Mouse (Mus musculus) myocyte (in vitro differentiated cells): ENCODE measurements around the gene Il2. TPM values are rescaled to one million over a fixed set of nuclear protein-coding genes. Genes with fewer than 3 reads are reported as not detected.

Source experiments
- H3K27me3 ChIP-seq: one replicate; pipeline ENCODE4 v1.6.1; 2011; ENCODE audit not compliant: control insufficient read depth, insufficient read depth, insufficient read length
- H3K36me3 ChIP-seq: one replicate; pipeline ENCODE4 v1.6.1; 2011; ENCODE audit not compliant: control insufficient read depth, insufficient read depth
- H3K4me2 ChIP-seq: one replicate; pipeline ENCODE4 v1.6.1; 2011; ENCODE audit warnings: low read depth, control low read depth
- H3K4me3 ChIP-seq: one replicate; pipeline ENCODE4 v1.5.1; 2011; ENCODE audit warnings: mild to moderate bottlenecking, control low read depth, moderate library complexity
- H3K79me2 ChIP-seq: one replicate; pipeline ENCODE4 v1.6.1; 2011; ENCODE audit not compliant: control insufficient read depth, insufficient read depth
- H3ac ChIP-seq: one replicate; pipeline ENCODE4 v1.6.1; 2011; ENCODE audit not compliant: control insufficient read depth, insufficient read length
- CEBPB ChIP-seq: IDR thresholded peaks from 2 replicates; pipeline ENCODE4 v1.6.1; 2011; ENCODE audit warnings: mild to moderate bottlenecking, moderate library complexity; ENCODE audit not compliant: poor library complexity, insufficient read depth, severe bottlenecking
- E2F4 ChIP-seq: IDR thresholded peaks from one replicate; pipeline ENCODE4 v1.6.1; 2011; ENCODE audit warnings: mild to moderate bottlenecking, control low read depth, moderate library complexity; ENCODE audit not compliant: insufficient read depth
- MAX ChIP-seq: IDR thresholded peaks from one replicate; pipeline ENCODE4 v1.6.1; 2011; ENCODE audit warnings: low read depth, mild to moderate bottlenecking, control low read depth
- MYOD1 ChIP-seq, 3 experiments: IDR thresholded peaks; one replicate each; pipeline ENCODE4 v1.6.1; 2011; ENCODE audit warnings: control low read depth in 2 of 3, low read depth in 2 of 3, mild to moderate bottlenecking in 2 of 3, moderate library complexity in 1 of 3; ENCODE audit not compliant: insufficient read length in 2 of 3, control insufficient read depth in 1 of 3
- MYOG ChIP-seq, 3 experiments: IDR thresholded peaks; one replicate each; pipeline ENCODE4 v1.6.1; 2011; ENCODE audit warnings: control low read depth in 2 of 3, low read depth in 2 of 3, mild to moderate bottlenecking in 2 of 3; ENCODE audit not compliant: insufficient read length in 2 of 3, control insufficient read depth in 1 of 3, insufficient read depth in 1 of 3
- POLR2A ChIP-seq: IDR thresholded peaks from one replicate; pipeline ENCODE4 v1.6.1; 2011; ENCODE audit warnings: low read depth, mild to moderate bottlenecking, control low read depth, moderate library complexity; ENCODE audit not compliant: insufficient read length
- POLR2AphosphoS2 ChIP-seq: IDR thresholded peaks from one replicate; pipeline ENCODE4 v1.6.1; 2011; ENCODE audit warnings: low read depth, control low read depth; ENCODE audit not compliant: insufficient read length
- REST ChIP-seq: IDR thresholded peaks from one replicate; pipeline ENCODE4 v1.6.1; 2011; ENCODE audit warnings: mild to moderate bottlenecking, control low read depth, moderate library complexity; ENCODE audit not compliant: insufficient read depth, insufficient read length
- SRF ChIP-seq: IDR thresholded peaks from one replicate; pipeline ENCODE4 v1.6.1; 2011; ENCODE audit warnings: low read depth; ENCODE audit not compliant: control insufficient read depth, insufficient read length
- TCF12 ChIP-seq: IDR thresholded peaks from one replicate; pipeline ENCODE4 v1.6.1; 2011; ENCODE audit warnings: mild to moderate bottlenecking, control low read depth; ENCODE audit not compliant: poor library complexity, insufficient read depth, severe bottlenecking
- TCF3 ChIP-seq: IDR thresholded peaks from one replicate; pipeline ENCODE4 v1.6.1; 2011; ENCODE audit warnings: low read depth, control low read depth; ENCODE audit not compliant: insufficient read length
- USF1 ChIP-seq: IDR thresholded peaks from one replicate; pipeline ENCODE4 v1.6.1; 2011; ENCODE audit warnings: low read depth, mild to moderate bottlenecking, control low read depth, moderate library complexity
- polyA plus RNA-seq: library from polyadenylated mRNA; unstranded; fragments of >200 nt; fragmentation: generic; extraction: Trizol; gene quantifications from one replicate; pipeline ENCODE4 v1.2.1, GENCODE M21; 2012; ENCODE audit warnings: missing spikeins

The Il2 gene
- polyA plus RNA-seq, 1 experiment: not detected

DNA sequence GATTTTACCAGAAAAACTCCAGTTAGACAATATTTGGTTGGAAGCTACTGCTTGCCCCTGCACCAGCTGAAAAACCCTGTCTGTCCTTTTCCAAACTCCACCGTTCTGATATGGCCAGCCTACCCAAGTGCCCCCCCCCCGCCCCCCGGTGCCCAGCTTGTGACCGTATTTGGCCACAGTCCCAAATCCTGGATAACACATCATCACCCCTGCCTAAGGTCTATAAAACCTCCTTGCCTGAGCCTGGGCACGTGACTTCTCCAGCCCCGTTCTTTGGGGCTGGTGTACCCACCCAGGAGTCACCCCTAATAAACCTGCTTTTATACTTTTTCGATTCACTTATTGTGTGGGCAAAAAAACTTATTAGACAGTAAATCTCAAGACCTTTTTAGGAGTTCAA is 21.1 kb upstream of the Il2 start:
- no peak overlapping the region for H3ac ChIP-seq
- H3K27me3 ChIP-seq: no peaks in the 10 kb centered on the region
- no peak overlapping the region for H3K4me3 ChIP-seq
- TF ChIP-seq CEBPB (no peak), TCF12 (no peak), TCF3 (no peak), MYOG (IDR thresholded peaks at IDR 0.05; ENCODE audit: control insufficient read depth in 1 of 3, insufficient read depth in 1 of 3, insufficient read length in 2 of 3, low read depth in 2 of 3) (no peak), E2F4 (no peak), POLR2AphosphoS2 (no peak), MYOD1 (IDR thresholded peaks at IDR 0.05; ENCODE audit: control insufficient read depth in 1 of 3, insufficient read length in 2 of 3, low read depth in 2 of 3) (no peak), REST (no peak), POLR2A (no peak), USF1 (no peak), SRF (no peak), MAX (no peak)
- H3K4me2 ChIP-seq: no peak overlapping the region
- H3K36me3 ChIP-seq: no peaks in the 10 kb centered on the region
- H3K79me2 ChIP-seq: no peaks in the 10 kb centered on the region

DNA sequence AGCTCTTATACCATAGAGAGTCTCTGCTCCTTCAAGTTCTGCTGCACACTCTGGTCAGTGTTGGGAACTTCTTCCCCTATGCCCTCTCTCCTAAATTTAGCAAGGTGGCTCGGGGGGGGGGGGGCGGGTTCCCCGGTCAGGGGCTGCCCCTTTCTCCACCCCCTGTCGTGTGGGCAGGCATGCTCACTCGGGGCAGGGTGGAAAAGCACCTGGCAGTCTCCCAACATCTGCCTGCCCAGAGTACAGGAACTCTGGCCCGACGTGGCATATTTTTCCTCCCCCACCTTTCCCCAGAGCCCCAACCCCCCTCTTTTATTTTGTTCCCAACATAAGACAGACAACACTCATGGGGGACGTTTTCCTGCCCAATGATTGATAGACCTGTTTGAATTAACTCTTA is 20.6 kb upstream of the Il2 start:
- H3K4me3 ChIP-seq: no peak overlapping the region
- H3K36me3 ChIP-seq: no peaks in the 10 kb centered on the region
- H3K4me2 ChIP-seq: no peak overlapping the region
- no peak for TF ChIP-seq MYOD1 (IDR thresholded peaks at IDR 0.05; ENCODE audit: control insufficient read depth in 1 of 3, insufficient read length in 2 of 3, low read depth in 2 of 3)
- no peaks in the 10 kb centered on the region for H3K27me3 ChIP-seq
- no peaks in the 10 kb centered on the region for H3K79me2 ChIP-seq
- no peak overlapping the region for H3ac ChIP-seq

DNA sequence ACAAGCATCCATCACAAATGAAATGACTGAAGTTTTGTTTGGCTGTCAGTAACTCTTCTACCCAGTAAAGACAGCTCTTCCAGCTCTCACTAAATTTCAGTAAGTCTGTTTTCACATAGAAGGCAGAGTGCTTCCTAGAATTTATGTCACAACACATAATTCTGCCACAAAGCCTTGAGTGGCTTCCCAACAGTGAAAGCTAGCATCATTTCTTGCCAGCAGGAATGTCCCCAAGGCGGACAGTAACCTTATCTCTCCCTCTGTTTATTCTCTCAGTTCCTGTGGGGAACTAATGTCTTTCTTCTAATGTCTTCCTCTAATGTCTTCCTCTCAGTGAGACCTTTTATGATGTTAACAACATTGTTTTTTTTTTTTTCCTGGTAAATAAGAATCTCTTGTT is 19.2 kb upstream of the Il2 start:
- TF ChIP-seq TCF3: no peak
- no peak for TF ChIP-seq E2F4
- no peak for TF ChIP-seq MAX
- TF ChIP-seq SRF: no peak
- no peak for TF ChIP-seq REST
- TF ChIP-seq CEBPB: no peak
- TF ChIP-seq MYOD1 (IDR thresholded peaks at IDR 0.05; ENCODE audit: control insufficient read depth in 1 of 3, insufficient read length in 2 of 3, low read depth in 2 of 3): no peak
- no peak for TF ChIP-seq MYOG (IDR thresholded peaks at IDR 0.05; ENCODE audit: control insufficient read depth in 1 of 3, insufficient read depth in 1 of 3, insufficient read length in 2 of 3, low read depth in 2 of 3)
- no peak for TF ChIP-seq POLR2AphosphoS2
- H3ac ChIP-seq: no peak overlapping the region
- H3K4me3 ChIP-seq: no peak overlapping the region
- no peaks in the 10 kb centered on the region for H3K36me3 ChIP-seq
- no peaks in the 10 kb centered on the region for H3K79me2 ChIP-seq
- no peaks in the 10 kb centered on the region for H3K27me3 ChIP-seq
- no peak overlapping the region for H3K4me2 ChIP-seq

DNA sequence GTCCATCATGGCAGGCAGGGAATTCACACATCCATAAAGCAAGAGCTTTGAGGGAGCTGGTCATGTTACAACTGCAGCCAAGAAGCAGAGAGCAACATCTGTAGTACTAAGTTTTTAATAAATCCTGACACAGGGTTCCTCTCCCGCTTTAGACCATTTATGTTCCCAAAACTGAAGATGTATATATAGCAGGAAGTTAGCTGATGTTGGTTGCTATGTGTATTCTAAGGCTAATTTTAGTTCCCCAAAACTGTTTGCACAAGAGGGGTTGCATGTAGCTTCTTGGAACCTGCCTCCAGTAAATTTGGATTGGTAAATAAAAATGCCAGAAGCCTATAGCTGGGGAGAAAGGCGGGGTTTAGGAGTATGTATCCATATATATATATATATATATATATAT is 16.1 kb upstream of the Il2 start:
- Histone ChIP-seq H3ac (no peak overlapping the region), H3K36me3 (no peaks in the 10 kb centered on the region)
- TF ChIP-seq TCF12 (no peak), REST (no peak), TCF3 (no peak), E2F4 (no peak), MYOD1 (IDR thresholded peaks at IDR 0.05; ENCODE audit: control insufficient read depth in 1 of 3, insufficient read length in 2 of 3, low read depth in 2 of 3) (no peak), CEBPB (no peak), POLR2AphosphoS2 (no peak), USF1 (no peak), POLR2A (no peak), MYOG (IDR thresholded peaks at IDR 0.05; ENCODE audit: control insufficient read depth in 1 of 3, insufficient read depth in 1 of 3, insufficient read length in 2 of 3, low read depth in 2 of 3) (no peak), SRF (no peak), MAX (no peak)

DNA sequence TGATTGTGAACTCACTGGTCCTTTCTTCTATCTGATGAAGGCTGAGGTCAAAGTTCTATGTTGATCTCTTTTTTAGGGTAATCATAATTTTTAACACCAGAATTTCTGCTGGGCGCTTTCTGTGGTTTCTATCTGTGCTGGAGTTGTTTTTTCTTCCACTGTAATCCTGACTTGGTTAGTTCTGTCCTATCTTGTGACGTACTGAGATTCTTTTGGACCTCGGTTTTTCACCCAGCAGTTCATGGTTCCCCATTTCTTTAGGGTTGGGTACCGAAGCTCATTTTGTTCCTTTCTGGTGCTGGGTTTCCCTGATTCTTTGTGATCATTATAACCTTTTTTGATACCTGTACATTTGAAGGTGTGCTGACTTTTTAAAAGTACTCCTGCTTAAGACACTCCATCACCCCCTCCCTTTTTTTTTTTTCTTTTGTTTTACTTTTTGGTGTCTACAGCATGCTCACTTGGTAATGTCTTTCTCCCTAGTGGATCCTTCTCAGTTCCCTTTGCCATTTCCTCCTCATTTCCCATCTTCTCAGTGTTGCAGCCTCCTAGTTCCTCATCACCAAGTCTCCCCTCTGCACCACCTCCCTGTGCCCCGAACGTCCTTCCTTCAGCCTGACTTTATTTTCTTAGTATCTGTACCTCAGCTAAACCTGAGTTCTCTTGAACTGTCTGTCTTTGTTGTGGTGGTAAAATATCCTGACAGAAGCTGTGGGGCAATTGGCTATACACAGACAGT is 14.6 kb upstream of the Il2 start:
- H3K4me2 ChIP-seq: no peak overlapping the region
- H3K79me2 ChIP-seq: no peaks in the 10 kb centered on the region
- TF ChIP-seq USF1 (no peak), CEBPB (no peak), E2F4 (no peak), MYOD1 (IDR thresholded peaks at IDR 0.05; ENCODE audit: control insufficient read depth in 1 of 3, insufficient read length in 2 of 3, low read depth in 2 of 3) (no peak), TCF12 (no peak), POLR2AphosphoS2 (no peak), MAX (no peak), POLR2A (no peak), REST (no peak), TCF3 (no peak), MYOG (IDR thresholded peaks at IDR 0.05; ENCODE audit: control insufficient read depth in 1 of 3, insufficient read depth in 1 of 3, insufficient read length in 2 of 3, low read depth in 2 of 3) (no peak), SRF (no peak)
- H3K36me3 ChIP-seq: no peaks in the 10 kb centered on the region
- no peak overlapping the region for H3K4me3 ChIP-seq
- H3ac ChIP-seq: no peak overlapping the region
- no peaks in the 10 kb centered on the region for H3K27me3 ChIP-seq

More for the DNA sequence above, 16.1 kb upstream of the Il2 start:
- H3K27me3 ChIP-seq: no peaks in the 10 kb centered on the region
- no peak overlapping the region for H3K4me2 ChIP-seq
- no peaks in the 10 kb centered on the region for H3K79me2 ChIP-seq
- H3K4me3 ChIP-seq: no peak overlapping the region
